Mouse (Mus musculus) erythroblast, adult 5-6 weeks (primary cell): ENCODE data around the gene Adamts4. TPM values are rescaled to one million over a fixed set of nuclear protein-coding genes. Genes with fewer than 3 reads are reported as not detected.

Experiments used
- ATAC-seq: replicated peaks from 2 replicates; pipeline ENCODE4 v1.8.0; 2016; ENCODE audit warnings: moderate number of reproducible peaks, mild to moderate bottlenecking, moderate TSS enrichment, inconsistent platforms; ENCODE audit not compliant: poor library complexity, low FRiP score, severe bottlenecking
- total RNA-seq, 2 experiments: library from RNA; stranded (forward) in 1 of 2; stranded (reverse) in 1 of 2; fragments of 150-400 nt in 1 of 2; fragments of 200-764, 138-1000 nt in 1 of 2; gene quantifications; 2 replicates each; pipeline versions ENCODE4 v1.2.3 to v1.2.4; 2015 to 2017; ENCODE audit warnings: low replicate concordance in 2 of 2

Adamts4 gene
- total RNA-seq (2015; ENCODE audit: low replicate concordance) (0.19 TPM in 1 of 2 replicates, not detected in the other), total RNA-seq (2017; ENCODE audit: low replicate concordance) (not detected in 2 replicates)

DNA sequence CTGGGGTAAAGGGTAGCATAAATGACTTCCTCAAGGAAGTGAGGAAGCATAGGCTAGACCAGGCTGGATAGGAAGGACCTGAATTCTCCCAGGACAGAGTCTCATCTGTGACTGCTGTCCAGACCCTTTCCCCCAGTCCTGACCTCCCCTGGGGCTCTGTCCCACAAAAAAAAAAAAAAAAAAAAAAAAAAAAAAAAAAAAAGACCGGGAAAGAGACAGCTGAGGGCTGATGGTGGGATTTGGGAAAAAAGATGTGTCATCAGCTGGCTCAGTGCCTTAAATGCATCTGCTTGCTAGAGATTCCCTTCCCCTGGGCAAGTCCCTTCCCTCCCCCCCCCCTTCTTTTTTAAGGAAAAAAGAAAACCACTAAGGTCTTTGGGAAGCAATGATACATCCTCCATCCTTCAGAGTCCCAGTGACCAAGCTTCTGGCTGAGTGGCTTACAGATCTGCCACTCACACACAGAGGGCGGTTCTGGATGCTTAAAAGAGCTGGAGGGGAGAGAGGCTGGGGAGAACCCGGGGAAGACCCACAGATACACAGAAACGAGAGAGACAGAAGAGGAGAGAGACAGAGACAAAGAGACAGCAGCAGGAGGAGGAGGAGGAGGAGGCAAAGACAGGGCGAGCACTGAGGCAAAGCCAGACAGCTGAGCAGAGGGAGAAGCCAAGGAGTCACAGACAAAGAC, at the start of gene Adamts4:
TSS of gene Adamts4 (plus strand) at position 509 of the 688 bp plus-strand sequence.
- no peak for ATAC-seq

GRCm38 (mm10) chr1:171200769-171201168, 49.5 kb upstream of the Adamts4 start:
- ATAC-seq, result no peak

GRCm38 (mm10) chr1:171203471-171204248, 46.6 kb upstream of the Adamts4 start:
- no peak for ATAC-seq

GRCm38 (mm10) chr1:171204249-171204644, 46.0 kb upstream of the Adamts4 start:
- ATAC-seq, result no peak

GRCm38 (mm10) chr1:171205704-171206493, 44.3 kb upstream of the Adamts4 start:
- no peak for ATAC-seq

DNA sequence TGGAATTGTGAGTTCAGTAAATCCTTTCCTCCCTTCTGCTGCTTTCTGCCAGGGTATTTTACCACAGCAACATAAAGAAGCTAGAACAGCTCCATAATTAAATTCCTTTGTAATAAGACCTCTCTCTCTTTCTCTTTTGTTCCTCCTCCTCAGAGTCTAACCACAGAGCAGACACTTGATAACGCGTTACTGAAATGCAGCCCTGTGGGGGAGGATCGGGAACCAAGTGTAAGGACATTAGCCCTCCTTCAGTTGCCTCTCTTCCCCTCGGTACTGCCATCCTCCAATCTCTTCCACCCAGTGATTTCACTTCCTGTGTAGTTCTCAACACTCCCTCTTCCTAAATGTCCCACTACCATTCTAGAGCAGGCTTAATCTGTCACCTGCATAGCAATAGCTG, 40.8 kb upstream of the Adamts4 start:
- ATAC-seq, result no peak

DNA sequence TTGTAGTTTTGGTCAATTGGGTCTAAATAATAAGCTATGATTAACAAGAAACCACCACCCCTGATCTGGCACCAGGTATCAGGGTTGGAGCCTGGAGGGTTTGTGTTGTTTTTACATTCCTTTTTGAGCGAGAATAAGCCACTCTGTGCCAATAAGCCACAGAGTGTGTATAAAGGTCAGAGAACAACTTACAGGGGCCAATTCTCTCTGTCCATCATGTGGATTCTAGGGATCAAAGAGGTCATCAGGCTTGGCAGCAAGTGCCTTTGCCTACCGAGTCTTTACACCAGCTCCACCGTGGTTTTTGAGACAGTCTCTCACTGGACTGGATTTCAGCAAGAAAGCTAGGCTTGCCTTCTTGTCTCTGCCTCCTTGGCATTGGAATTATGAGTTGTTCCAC, 37.4 kb upstream of the Adamts4 start:
- no peak for ATAC-seq

DNA sequence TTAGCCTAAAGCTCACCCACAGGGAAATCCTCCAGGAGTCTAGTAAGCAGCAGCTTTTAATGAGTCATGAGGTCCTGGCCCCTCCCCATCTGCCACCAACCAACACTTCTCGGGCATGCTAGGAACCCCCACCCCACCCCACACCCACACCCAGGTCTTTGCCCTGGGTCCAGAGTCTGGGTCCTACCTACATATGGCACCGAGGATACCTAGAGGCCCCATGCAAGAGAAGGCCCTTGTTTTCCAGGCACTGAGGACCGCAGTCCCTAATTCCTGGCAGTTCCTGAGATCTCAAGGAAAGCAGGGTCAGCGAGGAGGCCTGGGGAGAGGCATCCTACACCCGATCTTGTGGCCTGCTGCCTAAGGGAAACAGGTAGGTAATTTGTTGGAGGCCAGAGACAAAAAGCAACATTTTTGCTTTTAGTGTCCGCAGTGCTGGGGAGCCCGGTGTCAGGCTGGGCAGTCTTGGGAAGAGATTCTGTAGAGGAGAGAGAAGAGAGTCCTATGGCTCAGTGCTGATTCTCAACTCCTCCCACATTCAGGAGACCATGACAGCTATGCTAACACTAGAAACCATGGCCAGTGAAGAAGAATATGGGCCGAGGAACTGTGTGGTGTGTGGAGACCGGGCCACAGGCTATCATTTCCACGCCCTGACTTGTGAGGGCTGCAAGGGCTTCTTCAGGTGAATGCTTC, 36.3 kb upstream of the Adamts4 start, which contains the start of gene Nr1i3:
TSS of gene Nr1i3 (plus strand) at position 170 of the 696 bp plus-strand sequence.
- no peak for ATAC-seq

GRCm38 (mm10) chr1:171216241-171216955, 33.8 kb upstream of the Adamts4 start:
- no peak for ATAC-seq

DNA sequence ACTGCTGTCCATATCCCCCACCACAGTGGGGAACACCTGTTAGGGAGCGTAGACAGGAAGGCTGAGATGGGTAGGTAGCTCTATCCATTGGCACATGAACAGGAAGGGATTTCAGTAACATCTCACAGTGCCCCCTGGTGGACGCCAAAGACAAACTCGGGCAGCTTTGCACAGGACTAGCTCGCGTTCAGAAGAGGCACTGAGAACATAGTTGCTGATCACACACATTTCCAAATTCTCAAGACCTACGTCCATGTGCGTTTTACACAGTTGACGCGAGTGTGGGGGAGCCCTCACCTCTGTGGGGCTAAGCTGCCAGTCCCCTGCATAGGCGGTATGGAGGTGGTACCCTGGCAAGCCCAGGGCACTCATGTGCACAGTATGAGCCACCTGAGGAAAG, 29.4 kb upstream of the Adamts4 start:
- peak; percentile 48 for ATAC-seq

GRCm38 (mm10) chr1:171221281-171222193, 28.7 kb upstream of the Adamts4 start:
- ATAC-seq, result no peak

DNA sequence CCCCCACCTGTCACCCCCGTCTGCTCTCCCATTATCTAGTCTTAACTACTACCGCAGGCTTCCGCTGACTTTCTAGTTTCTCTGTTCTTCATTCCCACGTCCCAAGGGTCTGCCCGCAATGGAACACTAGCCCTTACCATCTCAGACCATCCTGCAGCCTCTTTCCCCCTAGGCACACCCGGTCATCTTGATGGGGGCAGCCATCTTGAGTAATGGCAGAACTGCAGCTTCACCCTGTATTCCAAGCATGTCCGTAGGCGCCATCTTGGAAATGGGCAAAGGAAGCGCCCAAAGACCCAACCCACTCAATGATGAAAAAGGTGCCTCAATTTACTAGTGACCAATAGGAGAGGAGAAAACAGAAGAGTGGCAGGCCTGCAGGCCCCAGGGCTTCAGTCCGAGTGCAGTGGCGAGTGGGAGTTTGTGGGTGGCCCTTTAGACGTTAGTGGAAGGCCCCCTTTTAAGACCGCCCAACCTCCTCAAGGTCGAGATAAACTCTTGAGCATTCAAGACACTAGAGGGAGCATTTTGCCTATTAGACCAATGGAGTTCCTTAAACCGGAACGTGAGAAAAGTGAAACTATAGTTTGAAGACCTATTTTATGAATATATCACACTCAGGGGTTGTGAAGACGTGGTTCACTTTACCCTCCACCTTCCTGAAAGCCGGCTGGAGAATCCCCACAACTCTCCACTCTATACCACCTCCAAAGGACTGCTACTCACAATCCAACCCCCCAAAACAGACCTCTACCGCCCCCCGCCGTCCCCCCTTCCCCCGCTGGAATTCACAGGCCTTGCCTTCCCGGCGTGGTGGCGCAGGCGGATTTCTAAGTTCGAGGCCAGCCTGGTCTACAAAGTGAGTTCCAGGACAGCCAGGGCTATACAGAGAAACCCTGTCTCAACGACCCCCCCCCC, 27.7 kb upstream of the Adamts4 start, which contains the start of gene Tomm40l:
TSS of gene Tomm40l (minus strand) at position 277 of the 918 bp plus-strand sequence.
- ATAC-seq, result peak; percentile 94

DNA sequence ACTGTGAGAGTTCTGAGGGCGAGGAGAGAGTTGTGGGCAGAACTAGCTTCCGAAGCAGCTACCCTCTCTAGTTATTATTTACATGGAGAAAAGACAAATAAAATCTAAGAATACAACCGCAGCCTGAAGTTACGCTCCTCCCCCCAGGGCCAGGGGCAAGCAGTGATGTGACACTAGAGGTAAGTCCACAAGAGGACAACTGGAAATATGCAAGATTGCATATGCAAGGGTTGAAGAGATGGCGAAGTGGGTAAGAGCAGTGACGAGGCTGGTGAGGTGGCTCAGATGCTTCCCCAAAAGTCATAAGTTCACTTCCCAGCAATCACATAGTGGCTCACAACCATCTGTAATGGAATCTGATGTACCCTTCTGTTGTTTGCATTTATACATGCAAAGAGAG, 27.1 kb upstream of the Adamts4 start:
- no peak for ATAC-seq

DNA sequence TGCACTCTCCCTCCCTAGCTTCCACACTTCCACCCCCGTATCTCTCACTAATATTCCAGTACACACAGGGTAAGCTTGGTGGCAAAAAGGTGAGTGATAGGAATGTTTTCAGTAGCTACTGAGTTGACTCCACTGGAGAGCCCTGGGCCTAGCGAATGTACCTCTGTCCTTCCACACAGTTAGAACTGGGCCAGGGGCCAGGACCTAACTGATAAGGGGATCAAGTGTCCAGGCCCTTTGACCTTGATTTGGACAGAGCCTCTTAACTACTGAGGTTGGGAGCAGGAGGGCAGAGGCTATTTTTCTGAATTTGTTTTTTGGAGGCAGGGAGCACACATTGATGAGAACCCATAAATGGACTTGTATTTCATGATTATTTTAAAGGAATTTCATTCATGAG, 26.4 kb upstream of the Adamts4 start:
- ATAC-seq, result no peak

DNA sequence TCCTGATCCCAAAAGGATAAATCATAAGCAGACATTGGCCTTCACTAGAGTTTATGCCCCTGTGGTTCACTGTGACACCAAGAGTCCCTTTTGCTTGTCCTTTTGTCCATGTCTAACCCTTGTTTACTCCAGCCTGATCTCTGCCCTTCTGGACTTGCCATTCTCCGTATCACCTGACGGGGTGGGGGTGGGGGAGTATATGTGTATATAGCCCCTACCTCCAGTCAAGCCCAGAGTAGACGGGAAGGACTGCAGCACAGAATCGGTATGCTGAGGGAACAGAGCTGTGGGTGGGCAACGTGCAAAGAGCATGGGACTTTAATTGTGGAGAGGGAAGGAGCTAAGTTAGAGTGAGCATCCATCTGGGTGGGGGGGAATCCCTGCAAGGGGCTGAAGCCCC, 25.4 kb upstream of the Adamts4 start, which contains the start of gene Apoa2:
TSS of gene Apoa2 (plus strand) at position 198 of the 400 bp plus-strand sequence.
- ATAC-seq, result no peak

GRCm38 (mm10) chr1:171226780-171227179, 23.4 kb upstream of the Adamts4 start:
- no peak for ATAC-seq

GRCm38 (mm10) chr1:171227879-171228278, 22.3 kb upstream of the Adamts4 start:
- ATAC-seq, result no peak
